Mouse (Mus musculus) liver, embryonic 14.5 days (tissue): ENCODE data around the gene Tnfrsf18. TPM values are rescaled to one million over a fixed set of nuclear protein-coding genes. Genes with fewer than 3 reads are reported as not detected.

Experiments
- ATAC-seq: fragments of 200-750 bp; cut with Nextera tagmentation; 2 replicates; pipeline ENCODE4 v1.8.0; 2017; ENCODE audit warnings: moderate number of reproducible peaks, mild to moderate bottlenecking, moderate library complexity; ENCODE audit not compliant: insufficient read depth
- DNase-seq, 3 experiments: peaks; one replicate each; pipeline ENCODE4 v3.0.0-alpha.2; 2012 to 2013; ENCODE audit warnings: low read depth in 3 of 3, low spot score in 3 of 3
- H3K27ac ChIP-seq: fragments of 300-500 bp; sonication (generic); 2 replicates; pipeline ENCODE4 v1.5.1; 2014; ENCODE audit warnings: moderate library complexity, mild to moderate bottlenecking, control low read depth, inconsistent platforms
- H3K27me3 ChIP-seq: fragments of 300-500 bp; sonication (generic); 2 replicates; pipeline ENCODE4 v1.6.1; 2014; ENCODE audit warnings: mild to moderate bottlenecking, low read length, moderate library complexity; ENCODE audit not compliant: control insufficient read depth, insufficient read depth
- H3K36me3 ChIP-seq: fragments of 300-500 bp; sonication (generic); replicated peaks from 2 replicates; pipeline ENCODE4 v1.6.1; 2014; ENCODE audit warnings: low read depth; ENCODE audit not compliant: control insufficient read depth, insufficient read depth
- H3K4me1 ChIP-seq, 2 experiments: fragments of 200-500 bp in 1 of 2; fragments of 300-500 bp in 1 of 2; sonication (generic) in 1 of 2; replicated peaks; 2 replicates each; pipeline ENCODE4 v1.6.1; 2012 to 2014; ENCODE audit warnings: antibody characterized with exemption in 1 of 2, inconsistent platforms in 1 of 2, low read length in 1 of 2; ENCODE audit not compliant: control insufficient read depth in 2 of 2, insufficient read depth in 2 of 2
- H3K4me2 ChIP-seq: fragments of 300-500 bp; sonication (generic); 2 replicates; pipeline ENCODE4 v1.6.1; 2014; ENCODE audit warnings: low read depth, mild to moderate bottlenecking, control low read depth, moderate library complexity
- H3K4me3 ChIP-seq, 2 experiments: fragments of 200-500 bp in 1 of 2; fragments of 300-500 bp in 1 of 2; sonication (generic) in 1 of 2; 2 replicates each; pipeline ENCODE4 v1.5.1; 2012 to 2014; ENCODE audit warnings: low read depth in 2 of 2, low read length in 2 of 2, mild to moderate bottlenecking in 2 of 2, control low read depth in 1 of 2, inconsistent platforms in 1 of 2, moderate library complexity in 1 of 2; ENCODE audit not compliant: insufficient read depth in 1 of 2
- H3K9ac ChIP-seq: fragments of 300-500 bp; sonication (generic); replicated peaks from 2 replicates; pipeline ENCODE4 v1.6.1; 2014; ENCODE audit warnings: mild to moderate bottlenecking, control low read depth, moderate library complexity
- H3K9me3 ChIP-seq: fragments of 300-500 bp; sonication (generic); 2 replicates; pipeline ENCODE4 v1.6.1; 2016; ENCODE audit warnings: low read length, mixed read lengths; ENCODE audit not compliant: control insufficient read depth
- CTCF ChIP-seq: IDR thresholded peaks from 2 replicates; pipeline ENCODE4 v1.5.1; 2016; ENCODE audit warnings: antibody characterized with exemption, low read depth, control low read depth
- EP300 ChIP-seq: IDR thresholded peaks from 2 replicates; pipeline ENCODE4 v1.6.1; 2016; ENCODE audit warnings: antibody characterized with exemption, low read depth
- whole genome bisulfite sequencing: fragments of 180-500 bp; shearing (Covaris S2); extraction: QIAGEN DNeasy Blood & Tissue Kit; methylation state at CpG from one replicate; pipeline ENCODE4 v1.1.7; 2014; ENCODE audit not compliant: insufficient replicate concordance; 5-methylcytosine and 5-hydroxymethylcytosine counted together
- polyA plus RNA-seq, 2 experiments: library from polyadenylated mRNA; depleted of rRNA in 1 of 2; stranded (reverse) in 1 of 2; unstranded in 1 of 2; fragments of >200 nt; fragmentation: Nextera tagmentation in 1 of 2; extraction: Ambion mirVana in 1 of 2; gene quantifications; 2 replicates each; pipeline versions ENCODE4 v1.2.1 to v1.2.3; 2012 to 2014

The Tnfrsf18 gene
- polyA plus RNA-seq, 2 experiments = 0.39 to 0.53 TPM

GRCm38 (mm10) chr4:156013637-156014036 is 12.3 kb upstream of the Tnfrsf18 start, which contains the start of gene Tnfrsf4:
Gene Tnfrsf4, plus strand, starts transcription at chr4:156013843.
- Histone ChIP-seq H3K9me3 (no peaks in the 10 kb centered on the region), H3K27me3 (no peaks in the 10 kb centered on the region), H3K4me1 (no peaks in the 10 kb centered on the region), H3K9ac (no peak within 1 kb of the TSS), H3K4me2 (no peak within 1 kb of the TSS), H3K36me3 (peaks cover 34% of the 10 kb centered on the region), H3K4me3 (no peak within 1 kb of the TSS), H3K27ac (no peak within 1 kb of the TSS)
- ATAC-seq (no peak), DNase-seq (no peak)
- WGBS = 68% methylated on average over 8 of the region's 8 CpGs
- TF ChIP-seq CTCF = no peak
- TF ChIP-seq EP300 = no peak

- DNase-seq (no peak), ATAC-seq (no peak)
- WGBS = 77% methylated on average over 2 of the region's 2 CpGs
- Histone ChIP-seq H3K9me3 (no peaks in the 10 kb centered on the region), H3K27ac (no peak overlapping the region), H3K4me1 (no peaks in the 10 kb centered on the region), H3K4me3 (no peak overlapping the region), H3K9ac (no peak overlapping the region), H3K36me3 (peaks cover 26% of the 10 kb centered on the region), H3K27me3 (no peaks in the 10 kb centered on the region), H3K4me2 (no peak overlapping the region)
- TF ChIP-seq CTCF = no peak
- no peak for TF ChIP-seq EP300
Measured at GRCm38 (mm10) chr4:156014436-156014835, 11.5 kb upstream of the Tnfrsf18 start.

- 78% methylated on average over 12 of the region's 12 CpGs for WGBS
- H3K4me3 ChIP-seq = no peak overlapping the region
- no peaks in the 10 kb centered on the region for H3K9me3 ChIP-seq
- no peak overlapping the region for H3K9ac ChIP-seq
- no peaks in the 10 kb centered on the region for H3K36me3 ChIP-seq
- no peak overlapping the region for H3K27ac ChIP-seq
- H3K27me3 ChIP-seq = no peaks in the 10 kb centered on the region
- H3K4me2 ChIP-seq = no peak overlapping the region
- no peak for ATAC-seq
- TF ChIP-seq CTCF = no peak
- TF ChIP-seq EP300 = no peak
- DNase-seq = no peak
- H3K4me1 ChIP-seq = 0 out of 4 replicates have a peak, but pooled peaks cover 0 to 3% of the 10 kb centered on the region in 2 experiments
Measured at GRCm38 (mm10) chr4:156019771-156020170, 6.2 kb upstream of the Tnfrsf18 start.

GRCm38 (mm10) chr4:156021381-156021780 is 4.6 kb upstream of the Tnfrsf18 start:
- Histone ChIP-seq H3K9ac (no peak overlapping the region), H3K4me1 (0 out of 4 replicates have a peak, but pooled peaks cover 0 to 3% of the 10 kb centered on the region in 2 experiments), H3K27ac (no peak overlapping the region), H3K4me2 (no peak overlapping the region), H3K4me3 (no peak overlapping the region), H3K9me3 (no peaks in the 10 kb centered on the region), H3K36me3 (no peaks in the 10 kb centered on the region), H3K27me3 (no peaks in the 10 kb centered on the region)
- WGBS = 44% methylated on average over 3 of the region's 3 CpGs
- no peak for TF ChIP-seq EP300
- TF ChIP-seq CTCF = no peak
- DNase-seq = no peak
- no peak for ATAC-seq

- H3K4me2 ChIP-seq = no peak overlapping the region
- no peak overlapping the region for H3K4me3 ChIP-seq
- WGBS = 18% methylated on average over 9 of the region's 9 CpGs
- TF ChIP-seq EP300 (no peak), CTCF (no peak)
- no peaks in the 10 kb centered on the region for H3K27me3 ChIP-seq
- no peak overlapping the region for H3K27ac ChIP-seq
- no peak overlapping the region for H3K9ac ChIP-seq
- H3K9me3 ChIP-seq = no peaks in the 10 kb centered on the region
- DNase-seq (no peak), ATAC-seq (no peak)
- H3K4me1 ChIP-seq = 0 out of 4 replicates have a peak, but pooled peaks cover 0 to 3% of the 10 kb centered on the region in 2 experiments
- no peaks in the 10 kb centered on the region for H3K36me3 ChIP-seq
Measured at GRCm38 (mm10) chr4:156021942-156022419, 4.0 kb upstream of the Tnfrsf18 start.
